Mouse (Mus musculus): ENCODE results near the gene Kcnd3.

DNA sequence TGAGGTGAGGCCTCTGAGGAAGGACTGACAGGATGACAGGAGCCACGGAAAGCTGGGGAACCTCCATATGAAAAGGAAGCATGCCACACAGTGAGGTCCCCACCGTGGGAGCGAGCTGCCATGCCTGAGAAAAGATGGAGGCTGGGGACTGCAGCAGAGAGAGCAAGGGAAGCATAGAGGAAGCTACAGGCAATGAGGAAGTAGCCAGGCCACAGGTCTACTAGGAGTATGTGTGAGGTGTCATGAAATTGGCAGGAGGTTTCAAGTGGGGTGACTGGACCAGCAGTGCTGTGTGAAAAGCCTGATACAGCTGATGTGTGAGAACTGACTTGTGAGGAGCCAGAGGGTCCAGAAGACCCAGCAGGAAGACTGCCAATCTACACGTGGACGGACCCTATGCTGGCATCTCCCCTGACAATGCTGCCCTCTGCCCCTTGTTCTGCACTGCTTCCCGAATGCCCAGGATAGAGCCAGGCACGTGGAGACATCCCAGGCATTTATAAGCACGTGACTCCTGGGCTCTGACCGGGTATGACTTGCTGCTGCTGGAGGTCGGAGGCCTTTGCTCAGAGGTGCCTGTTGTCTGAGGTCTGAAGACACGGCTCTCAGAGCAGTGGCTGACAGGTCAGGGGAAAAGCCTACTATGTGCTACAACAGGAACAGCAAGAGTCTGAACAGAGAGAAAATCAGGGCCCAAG lies 96.1 kb downstream of the Kcnd3 start:
- TF ChIP-seq CTCF (IDR thresholded peaks at IDR 0.05; ENCODE audit: borderline replicate concordance, control insufficient read depth, extremely low read depth, insufficient read depth, low read length, poor library complexity) (no peak), POLR2A (IDR thresholded peaks at IDR 0.05; ENCODE audit: control insufficient read depth, extremely low read depth, insufficient read depth, low read length, poor library complexity) (no peak)

Data from thymus, adult 2 months (tissue).